Mouse (Mus musculus): ENCODE measurements around the gene Slirp. TPM values are rescaled to one million over a fixed set of nuclear protein-coding genes. Genes with fewer than 3 reads are reported as not detected.

The Slirp gene
- total RNA-seq, 1 experiment from 2014 or later: 77.2 TPM

Other genes with a start within 250 kb of the Slirp start
- 0.39 TPM in 1 of 3 replicates, not detected in the others for gene Samd15, start 244.2 kb upstream of the Slirp start, total RNA-seq (2017)
- 7.8 to 21.7 TPM (median 12.4 TPM) in 3 replicates for gene Tmed8, start 243.4 kb upstream of the Slirp start, total RNA-seq (2017)
- gene Noxred1, start 205.2 kb upstream of the Slirp start, total RNA-seq (2017): 0.29 to 0.86 TPM in 2 of 3 replicates, not detected in the other
- 29.4 to 34.9 TPM (median 34.6 TPM) in 3 replicates for gene Vipas39, start 177.6 kb upstream of the Slirp start, total RNA-seq (2017)
- 175 to 197 TPM (median 181 TPM) in 3 replicates for gene Ahsa1, start 177.4 kb upstream of the Slirp start, total RNA-seq (2017)
- not detected in 3 replicates for gene Ism2, start 144.2 kb upstream of the Slirp start, total RNA-seq (2017)
- gene Sptlc2, start 55.5 kb upstream of the Slirp start, total RNA-seq (2017): 143 to 275 TPM (median 270 TPM) in 3 replicates
- 29.1 to 63.3 TPM (median 38.0 TPM) in 3 replicates for gene Alkbh1, start 121 bp downstream of the Slirp start, total RNA-seq (2017)
- 144 to 150 TPM (median 147 TPM) in 3 replicates for gene Snw1, start 28.4 kb downstream of the Slirp start, total RNA-seq (2017)
- not detected in 3 replicates for gene Gm5788, start 50.8 kb downstream of the Slirp start, total RNA-seq (2017)
- not detected in 3 replicates for gene Gm8300, start 70.4 kb downstream of the Slirp start, total RNA-seq (2017)
- gene Oog1, start 158.8 kb downstream of the Slirp start, total RNA-seq (2017): not detected in 3 replicates
- not detected in 3 replicates for gene Gm4027, start 175.0 kb downstream of the Slirp start, total RNA-seq (2017)
- gene Gm16381, start 200.7 kb downstream of the Slirp start, total RNA-seq (2017): not detected in 3 replicates

Measured in monocyte, adult 5-6 weeks (primary cell).